ENCODE assay signal across 23 mouse cellular contexts in the genomic region with DNA sequence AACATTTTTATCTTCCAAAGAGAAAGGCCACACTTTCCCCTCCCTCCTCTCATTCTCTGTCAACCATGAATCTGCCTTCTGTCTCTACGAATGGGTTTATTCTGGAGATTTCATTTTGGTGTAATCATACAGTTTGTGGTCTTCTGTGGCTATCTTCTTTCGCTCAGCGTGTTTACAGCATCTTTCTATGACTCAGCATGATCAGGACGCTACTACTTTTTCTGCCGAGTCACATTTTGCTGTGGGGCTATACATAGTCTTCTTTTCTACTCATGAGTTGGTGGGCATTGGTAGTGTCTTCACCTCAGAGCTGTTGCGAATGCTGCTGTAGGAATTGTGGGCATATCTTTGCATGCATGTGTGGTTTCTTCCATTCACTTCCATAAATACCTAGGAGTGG.
DNase-seq lines count a peak whose midpoint lies in the region; ATAC-seq lines count a peak whose summit lies in the region.
"Had no signal": no experiment of that assay in that cellular context is flagged by ENCODE, and none has a peak within 500 bp of the region (broad histone marks: within the 10 kb centered on the region; RNA-seq: fewer than 3 reads in every experiment).

No protein-coding gene starts in this region.

- H3K36me3 ChIP-seq in heart, embryonic 13.5 days = no peaks in the 10 kb centered on the region
- H3K36me3 ChIP-seq: hindbrain, embryonic 15.5 days; intestine, embryonic 15.5 days; midbrain, embryonic 12.5 days; neural tube, embryonic 15.5 days had no signal

- H3K27ac ChIP-seq in heart, embryonic 13.5 days (replicated peaks) = no peak overlapping the region
- H3K27ac ChIP-seq: heart, adult 2 months; hindbrain, embryonic 15.5 days; intestine, embryonic 15.5 days; midbrain, embryonic 12.5 days; neural tube, embryonic 15.5 days had no signal

- H3K4me3 ChIP-seq in heart, embryonic 13.5 days = no peak overlapping the region
- H3K4me3 ChIP-seq: heart, adult 2 months; hindbrain, embryonic 15.5 days; intestine, embryonic 15.5 days; midbrain, embryonic 12.5 days; neural tube, embryonic 15.5 days had no signal

- H3K4me1 ChIP-seq in heart, embryonic 13.5 days = peaks cover 18% of the 10 kb centered on the region
- H3K4me1 ChIP-seq: hindbrain, embryonic 15.5 days; midbrain, embryonic 12.5 days; neural tube, embryonic 15.5 days had no signal

- no peaks in the 10 kb centered on the region for H3K9me3 ChIP-seq in heart, embryonic 13.5 days
- H3K9me3 ChIP-seq: hindbrain, embryonic 15.5 days; intestine, embryonic 15.5 days; midbrain, embryonic 12.5 days; neural tube, embryonic 15.5 days had no signal

- H3K9ac ChIP-seq in heart, embryonic 13.5 days = no peak overlapping the region
- H3K9ac ChIP-seq: forebrain, postnatal 0 days; hindbrain, embryonic 15.5 days; intestine, embryonic 15.5 days; midbrain, embryonic 12.5 days; neural tube, embryonic 15.5 days had no signal

- WGBS in heart, embryonic 13.5 days = 90% methylated on average over 6 of the region's 6 CpGs

- no peak for DNase-seq in heart, adult 18-20 months
- peak; percentile 1 for DNase-seq in 416B (ENCODE audit: low read depth)
- peak; percentile 1 for DNase-seq in c-Kit-positive CD71-positive TER-119-positive erythroid progenitor cells, embryonic 14.5 days (ENCODE audit: low spot score)
- no peak for DNase-seq in cerebellum, postnatal 25 days
- DNase-seq in cerebellum, postnatal 14 days = no peak
- DNase-seq: adrenal gland, postnatal 25 days; cerebellum, adult 11 months; cerebellum, adult 9-11 months; forebrain, postnatal 0 days; gastrocnemius, postnatal 14 days; heart, adult 2 months; kidney, adult 9 months; kidney, postnatal 36 days; right cerebral cortex, adult 18-20 months; right cerebral cortex, postnatal 4 days; thymus, adult 2 months; thymus, postnatal 4 days had no signal

- no peaks in the 10 kb centered on the region for H3K27me3 ChIP-seq in heart, embryonic 13.5 days (replicated peaks)
- H3K27me3 ChIP-seq: hindbrain, embryonic 15.5 days; intestine, embryonic 15.5 days; midbrain, embryonic 12.5 days; neural tube, embryonic 15.5 days had no signal

- peak; percentile 57 for ATAC-seq in heart, embryonic 13.5 days (ENCODE audit: extremely low read depth, insufficient number of reproducible peaks, low FRiP score, low TSS enrichment)
- 0 out of 2 replicates have a peak, but pooled peaks have one; percentile 3 for ATAC-seq in megakaryocyte progenitor cell, adult 5-6 weeks (replicated peaks; ENCODE audit: poor library complexity)
- ATAC-seq: forebrain, postnatal 0 days; intestine, embryonic 15.5 days had no signal

- no peak overlapping the region for H3K4me2 ChIP-seq in heart, embryonic 13.5 days
- H3K4me2 ChIP-seq: hindbrain, embryonic 15.5 days; intestine, embryonic 15.5 days; midbrain, embryonic 12.5 days; neural tube, embryonic 15.5 days had no signal

Comparison
In these comparisons a context has a peak if more than half of its experiments do, and no peak if none do; other contexts are left out.
1. DNase-seq: peak in 416B (single experiment) and c-Kit-positive CD71-positive TER-119-positive erythroid progenitor cells, embryonic 14.5 days (single experiment); none in heart, adult 18-20 months (0 of 2), cerebellum, postnatal 25 days (0 of 2) and cerebellum, postnatal 14 days (0 of 2).